Mouse (Mus musculus): ENCODE measurements around the gene Irs1. TPM values are rescaled to one million over a fixed set of nuclear protein-coding genes. Genes with fewer than 3 reads are reported as not detected.
A peak's percentile ranks its signal among the peaks of the same experiment; 100 is the strongest.

The Irs1 gene
- polyA plus RNA-seq, 1 experiment from 2014 or later, result 1.9 TPM

DNA sequence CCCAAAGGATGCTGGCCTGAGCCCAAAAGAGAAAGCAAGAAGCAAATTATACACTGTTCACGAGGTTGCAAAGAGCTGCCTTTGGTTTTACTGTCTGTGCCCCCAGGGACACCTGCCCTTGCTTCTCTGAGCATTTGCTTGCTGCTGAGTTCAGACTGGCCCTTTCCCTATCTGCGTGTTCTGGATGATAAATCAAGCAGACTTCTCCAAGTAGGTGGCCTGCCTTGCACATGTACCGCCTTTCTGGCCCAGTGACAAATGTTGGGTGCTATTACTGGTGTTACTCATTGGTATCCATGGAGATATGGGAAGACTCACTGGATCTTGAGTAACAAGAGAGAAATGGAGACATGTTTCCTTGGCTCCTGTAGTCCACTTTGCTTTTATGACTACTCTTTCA, 101.7 kb downstream of the Irs1 start:
- no peaks in the 10 kb centered on the region for H3K9me3 ChIP-seq (ENCODE audit: control insufficient read depth, low read length)
- WGBS, result 26% methylated on average over 3 of the region's 3 CpGs
- no peak for TF ChIP-seq EP300 (optimal IDR thresholded peaks at IDR 0.05)
- TF ChIP-seq CTCF (IDR thresholded peaks at IDR 0.05; ENCODE audit: low read depth), result no peak
- H3K4me2 ChIP-seq (replicated peaks; ENCODE audit: low read depth), result no peak overlapping the region
- no peaks in the 10 kb centered on the region for H3K4me1 ChIP-seq (replicated peaks; ENCODE audit: control insufficient read depth, insufficient read depth)
- no peak overlapping the region for H3K9ac ChIP-seq (ENCODE audit: low read length)
- no peaks in the 10 kb centered on the region for H3K36me3 ChIP-seq (ENCODE audit: control insufficient read depth, insufficient read depth, low read length)
- peak; percentile 34 for DNase-seq (ENCODE audit: low spot score)
- ATAC-seq (ENCODE audit: low FRiP score, low TSS enrichment), result peak; percentile 38; the same call in 1 of the 2 replicates
- H3K27me3 ChIP-seq (ENCODE audit: control insufficient read depth, insufficient read depth, low read length), result no peaks in the 10 kb centered on the region
- H3K27ac ChIP-seq (replicated peaks), result no peak overlapping the region
- H3K4me3 ChIP-seq (ENCODE audit: low read depth, low read length), result no peak overlapping the region

DNA sequence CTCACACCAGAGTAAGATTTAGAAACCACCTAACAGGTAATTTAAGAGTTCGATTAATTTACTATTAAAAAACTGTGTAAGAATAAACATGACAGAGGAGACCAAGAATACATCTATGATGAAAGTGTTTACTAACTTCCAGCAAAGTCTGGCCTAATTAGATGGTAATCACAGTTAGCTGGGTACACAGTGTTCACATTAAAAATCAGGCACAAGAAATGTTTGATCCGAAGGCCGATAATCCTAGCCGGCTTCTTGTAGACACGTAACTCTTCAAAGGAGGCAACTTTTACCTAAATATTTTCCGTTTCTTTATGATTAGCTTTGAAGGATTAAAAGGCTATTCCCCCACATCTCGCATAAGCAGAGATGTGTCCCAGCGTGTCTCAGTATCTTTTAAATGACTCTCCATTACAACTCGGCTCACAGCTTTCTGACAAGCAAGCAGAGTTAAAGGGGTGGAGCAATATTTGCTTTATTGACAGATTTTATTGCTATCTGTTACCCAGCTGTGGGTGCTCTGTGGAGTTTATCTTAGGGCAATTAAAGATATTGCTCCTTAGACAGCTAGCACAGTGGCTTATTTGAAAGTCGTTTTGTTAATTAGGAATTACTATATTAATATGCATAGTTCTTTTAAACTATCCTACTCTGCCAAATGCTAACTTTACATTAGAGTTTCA, 102.5 kb downstream of the Irs1 start:
- no peak for TF ChIP-seq CTCF (IDR thresholded peaks at IDR 0.05; ENCODE audit: low read depth)
- no peak for TF ChIP-seq EP300 (optimal IDR thresholded peaks at IDR 0.05)
- WGBS, result 59% methylated on average over 10 of the region's 10 CpGs
- Histone ChIP-seq H3K4me2 (replicated peaks; ENCODE audit: low read depth) (no peak overlapping the region), H3K27ac (replicated peaks) (no peak overlapping the region), H3K4me1 (replicated peaks; ENCODE audit: control insufficient read depth, insufficient read depth) (no peaks in the 10 kb centered on the region), H3K9me3 (ENCODE audit: control insufficient read depth, low read length) (no peaks in the 10 kb centered on the region), H3K9ac (ENCODE audit: low read length) (no peak overlapping the region), H3K4me3 (ENCODE audit: low read depth, low read length) (no peak overlapping the region), H3K36me3 (ENCODE audit: control insufficient read depth, insufficient read depth, low read length) (no peaks in the 10 kb centered on the region), H3K27me3 (ENCODE audit: control insufficient read depth, insufficient read depth, low read length) (no peaks in the 10 kb centered on the region)
- no peak for DNase-seq (ENCODE audit: low spot score)
- ATAC-seq (ENCODE audit: low FRiP score, low TSS enrichment), result no peak

- WGBS, result 61% methylated on average over 8 of the region's 8 CpGs
- Histone ChIP-seq H3K27ac (replicated peaks) (no peak overlapping the region), H3K4me3 (ENCODE audit: low read depth, low read length) (no peak overlapping the region), H3K36me3 (ENCODE audit: control insufficient read depth, insufficient read depth, low read length) (no peaks in the 10 kb centered on the region), H3K9ac (ENCODE audit: low read length) (no peak overlapping the region), H3K4me2 (replicated peaks; ENCODE audit: low read depth) (no peak overlapping the region), H3K9me3 (ENCODE audit: control insufficient read depth, low read length) (no peaks in the 10 kb centered on the region), H3K27me3 (ENCODE audit: control insufficient read depth, insufficient read depth, low read length) (no peaks in the 10 kb centered on the region), H3K4me1 (replicated peaks; ENCODE audit: control insufficient read depth, insufficient read depth) (no peaks in the 10 kb centered on the region)
- TF ChIP-seq EP300 (optimal IDR thresholded peaks at IDR 0.05) (no peak), CTCF (IDR thresholded peaks at IDR 0.05; ENCODE audit: low read depth) (no peak)
- ATAC-seq (ENCODE audit: low FRiP score, low TSS enrichment) (no peak), DNase-seq (ENCODE audit: low spot score) (no peak)
These were observed 107.2 kb downstream of the Irs1 start for GRCm38 (mm10) chr1:82183913-82184442.

Other genes starting within 250 kb of the Irs1 start
- 6.2 and 6.9 TPM in 2 replicates for gene Gm9747, start 58.3 kb downstream of the Irs1 start, polyA plus RNA-seq (2015; fragmentation: Nextera tagmentation; extraction: Ambion mirVana)
- gene Rhbdd1, start 25.0 kb upstream of the Irs1 start, polyA plus RNA-seq (2015; fragmentation: Nextera tagmentation; extraction: Ambion mirVana), result 7.5 and 7.9 TPM in 2 replicates

Data from stomach, postnatal 0 days (tissue).